Mouse (Mus musculus) lung, embryonic 15.5 days (tissue): ENCODE results near the gene Calhm2. TPM values are rescaled to one million over a fixed set of nuclear protein-coding genes. Genes with fewer than 3 reads are reported as not detected.

Experiments
- ATAC-seq: fragments of 200-750 bp; cut with Nextera tagmentation; 2 replicates; pipeline ENCODE4 v1.8.0; 2017; ENCODE audit warnings: moderate number of reproducible peaks, borderline replicate concordance; ENCODE audit not compliant: low FRiP score, low TSS enrichment; ENCODE audit errors: extremely low read depth
- H3K27ac ChIP-seq: fragments of 300-500 bp; sonication (generic); 2 replicates; pipeline ENCODE4 v1.5.1; 2015; ENCODE audit warnings: moderate library complexity, mild to moderate bottlenecking, inconsistent platforms
- H3K27me3 ChIP-seq: fragments of 300-500 bp; sonication (generic); 2 replicates; pipeline ENCODE4 v1.6.1; 2015; ENCODE audit warnings: inconsistent platforms
- H3K36me3 ChIP-seq: fragments of 300-500 bp; sonication (generic); 2 replicates; pipeline ENCODE4 v1.6.1; 2015; ENCODE audit warnings: inconsistent platforms
- H3K4me1 ChIP-seq: fragments of 300-500 bp; sonication (generic); 2 replicates; pipeline ENCODE4 v1.6.1; 2015; ENCODE audit warnings: inconsistent platforms
- H3K4me2 ChIP-seq: fragments of 300-500 bp; sonication (generic); 2 replicates; pipeline ENCODE4 v1.6.1; 2015; ENCODE audit warnings: inconsistent platforms, mild to moderate bottlenecking, moderate library complexity
- H3K4me3 ChIP-seq: fragments of 300-500 bp; sonication (generic); 2 replicates; pipeline ENCODE4 v1.5.1; 2015; ENCODE audit warnings: mild to moderate bottlenecking, inconsistent platforms
- H3K9ac ChIP-seq: fragments of 300-500 bp; sonication (generic); 2 replicates; pipeline ENCODE4 v1.6.1; 2015; ENCODE audit warnings: inconsistent platforms
- H3K9me3 ChIP-seq: fragments of 300-500 bp; sonication (generic); 2 replicates; pipeline ENCODE4 v1.6.1; 2016; ENCODE audit warnings: inconsistent platforms
- WGBS: fragments of 180-500 bp; shearing (Covaris S2); methylation state at CpG from one replicate; pipeline ENCODE4 v1.1.7; 2015; 5-methylcytosine and 5-hydroxymethylcytosine counted together
- polyA plus RNA-seq: library from polyadenylated mRNA; unstranded; fragments of >200 nt; fragmentation: Nextera tagmentation; extraction: Ambion mirVana; gene quantifications from 2 replicates; pipeline ENCODE4 v1.2.1, GENCODE M21; 2015

The Calhm2 gene
- polyA plus RNA-seq, 1 experiment from 2014 or later = 9.7 TPM

DNA sequence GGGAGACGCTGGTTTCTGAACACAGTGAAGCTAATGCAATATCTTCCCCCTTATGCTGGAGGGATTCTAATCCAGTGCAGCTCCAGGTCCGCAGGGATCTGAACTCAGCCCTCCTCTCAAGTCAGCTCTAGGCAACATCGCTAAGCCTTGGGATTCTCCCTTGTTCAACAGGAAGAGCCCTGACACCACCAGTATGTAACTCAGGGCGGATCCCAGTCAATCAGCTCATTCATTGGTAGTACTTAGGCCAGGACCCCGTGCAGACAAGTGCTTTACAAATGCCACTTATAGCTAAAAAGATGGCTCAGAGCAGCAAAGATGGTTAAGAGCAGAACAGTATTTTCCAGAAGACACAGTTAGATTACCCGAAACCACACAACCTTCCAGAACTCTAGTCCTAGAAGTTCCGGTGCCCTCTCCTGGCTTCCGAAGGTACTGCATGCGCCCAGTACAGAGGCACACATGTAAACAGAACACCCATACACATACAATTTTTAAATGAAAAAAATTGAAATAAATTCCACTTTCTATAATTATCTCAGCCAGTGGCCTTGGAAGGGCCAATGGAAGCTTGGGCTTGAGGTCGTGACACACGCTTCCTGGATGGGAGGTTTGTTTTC lies 30.8 kb upstream of the Calhm2 start:
- no peak overlapping the region for H3K9ac ChIP-seq

DNA sequence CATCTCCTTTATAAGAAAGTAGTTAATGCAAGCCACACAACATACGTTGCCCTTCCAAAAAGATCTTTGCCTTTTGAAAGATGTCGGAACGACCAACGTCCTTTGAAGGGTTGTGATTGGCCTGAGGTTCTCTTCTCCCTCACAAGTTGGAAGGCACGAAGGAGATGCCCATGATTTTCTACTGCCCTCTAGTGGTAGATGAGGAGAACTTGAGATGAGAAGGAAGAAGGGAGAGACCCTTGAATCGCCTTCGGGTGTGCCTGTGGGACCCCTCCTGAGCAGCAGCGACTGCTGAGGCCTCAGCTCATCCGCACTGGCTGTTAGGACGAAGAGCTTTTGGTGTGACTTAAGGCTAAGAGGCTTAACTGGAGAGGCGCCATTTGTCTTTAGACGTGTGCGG lies 30.1 kb upstream of the Calhm2 start:
- Histone ChIP-seq H3K9me3 (no peaks in the 10 kb centered on the region), H3K36me3 (no peaks in the 10 kb centered on the region), H3K27me3 (no peaks in the 10 kb centered on the region), H3K4me1 (peaks cover 7% of the 10 kb centered on the region), H3K27ac (no peak overlapping the region), H3K9ac (no peak overlapping the region), H3K4me2 (peak overlapping the region; percentile 54), H3K4me3 (peak overlapping the region; percentile 18)
- 10% methylated on average over 13 of the region's 13 CpGs for WGBS
- no peak for ATAC-seq

More for the DNA sequence above, 30.8 kb upstream of the Calhm2 start:
- Histone ChIP-seq H3K4me3 (peak overlapping the region; percentile 18), H3K36me3 (no peaks in the 10 kb centered on the region), H3K4me2 (peak overlapping the region; percentile 54), H3K27me3 (no peaks in the 10 kb centered on the region), H3K9me3 (no peaks in the 10 kb centered on the region), H3K27ac (no peak overlapping the region), H3K4me1 (peaks cover 7% of the 10 kb centered on the region)
- ATAC-seq = peak; percentile 52
- WGBS = 20% methylated on average over 11 of the region's 11 CpGs

DNA sequence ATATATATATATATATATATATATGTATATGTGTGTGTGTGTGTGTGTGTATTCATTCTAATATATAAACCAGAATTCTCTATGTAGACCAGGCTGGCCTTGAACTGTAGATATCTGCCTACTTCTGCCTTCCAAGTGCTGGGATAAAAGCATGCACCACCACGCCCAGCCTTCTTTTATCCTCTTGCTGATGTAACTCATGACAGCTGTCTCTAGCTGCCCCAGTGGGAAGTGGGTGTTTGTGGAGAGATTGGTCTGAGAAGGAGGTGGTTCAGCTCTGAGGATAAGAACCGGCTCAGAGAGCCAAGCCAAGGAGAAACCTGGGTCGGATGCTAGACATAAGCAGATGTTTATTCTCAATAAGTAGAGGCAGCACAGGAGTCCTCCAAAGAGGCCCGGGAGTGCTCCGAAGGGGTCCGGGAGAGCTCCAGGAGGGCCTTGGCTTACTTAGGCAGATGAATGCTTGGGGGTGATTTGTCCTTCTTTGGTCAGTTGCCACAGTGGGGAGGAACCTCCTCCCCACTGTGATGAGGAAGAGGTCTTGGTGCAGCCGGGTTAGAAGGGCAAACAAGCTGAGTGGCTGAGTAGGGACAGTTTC lies 29.6 kb upstream of the Calhm2 start:
- no peak for ATAC-seq
- Histone ChIP-seq H3K4me2 (peak overlapping the region; percentile 54; the same call in 1 of the 2 replicates), H3K4me1 (peaks cover 7% of the 10 kb centered on the region)

DNA sequence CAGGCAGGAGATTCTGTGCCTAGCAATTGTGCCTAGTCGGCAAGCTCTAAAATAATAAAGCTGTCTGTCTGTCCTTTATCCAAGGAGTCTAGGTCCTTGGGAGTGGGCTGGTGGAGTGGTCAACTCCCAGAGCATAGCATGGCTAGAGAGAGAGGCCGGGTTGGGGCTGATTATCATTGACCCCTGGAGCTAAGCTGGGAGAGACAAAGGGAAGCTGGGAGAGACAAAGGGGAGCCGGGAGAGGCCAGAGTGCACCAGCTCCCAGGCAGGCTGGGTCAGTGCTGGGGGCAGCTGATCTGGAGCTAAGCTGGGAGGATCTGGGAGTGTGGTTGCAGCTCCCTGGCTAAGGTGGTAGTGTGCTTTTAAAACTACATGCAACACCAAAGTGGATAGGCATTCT lies 28.7 kb upstream of the Calhm2 start:
- no peak overlapping the region for H3K9ac ChIP-seq
- no peaks in the 10 kb centered on the region for H3K27me3 ChIP-seq
- 41% methylated on average over 3 of the region's 3 CpGs for WGBS
- no peak overlapping the region for H3K4me3 ChIP-seq
- no peaks in the 10 kb centered on the region for H3K36me3 ChIP-seq
- no peak for ATAC-seq
- H3K4me1 ChIP-seq = peaks cover 7% of the 10 kb centered on the region
- H3K27ac ChIP-seq = no peak overlapping the region
- H3K9me3 ChIP-seq = no peaks in the 10 kb centered on the region
- H3K4me2 ChIP-seq = no peak overlapping the region

More for the DNA sequence above, 29.6 kb upstream of the Calhm2 start:
- no peak overlapping the region for H3K4me3 ChIP-seq
- H3K9me3 ChIP-seq = no peaks in the 10 kb centered on the region
- H3K27ac ChIP-seq = no peak overlapping the region
- H3K36me3 ChIP-seq = no peaks in the 10 kb centered on the region
- WGBS = 45% methylated on average over 7 of the region's 7 CpGs
- no peaks in the 10 kb centered on the region for H3K27me3 ChIP-seq
- H3K9ac ChIP-seq = no peak overlapping the region

DNA sequence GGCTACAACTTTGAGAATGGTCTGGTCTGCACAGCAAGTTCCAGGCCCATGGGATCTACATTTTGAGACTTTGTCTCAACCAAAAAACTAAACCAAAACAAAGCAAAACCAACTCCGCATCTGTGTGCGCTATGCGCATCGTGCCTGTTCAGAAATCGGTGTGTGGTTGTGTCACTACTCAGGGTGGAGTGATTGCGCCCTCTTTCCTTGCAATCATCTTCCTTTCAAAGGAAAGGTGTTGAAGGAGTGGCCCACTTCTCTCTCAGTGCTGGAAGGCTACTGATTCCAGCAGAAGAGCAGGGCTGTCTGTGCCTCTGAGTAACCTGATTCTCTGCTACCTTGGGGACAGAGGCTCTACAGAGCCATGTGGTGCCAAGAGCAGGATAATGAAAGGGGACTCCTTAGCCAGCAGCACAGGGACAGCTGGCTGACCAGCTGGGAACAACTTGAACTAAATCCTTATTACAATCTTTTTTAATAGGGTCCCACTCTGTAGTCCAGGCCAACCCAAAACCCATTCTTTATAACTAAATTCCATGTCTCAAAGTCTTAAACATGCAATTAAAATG lies 25.2 kb upstream of the Calhm2 start:
- no peak for ATAC-seq
- 92% methylated on average over 6 of the region's 6 CpGs for WGBS
- Histone ChIP-seq H3K4me2 (no peak overlapping the region), H3K9ac (no peak overlapping the region), H3K4me1 (peaks cover under 1% of the 10 kb centered on the region), H3K27me3 (no peaks in the 10 kb centered on the region), H3K27ac (no peak overlapping the region), H3K9me3 (no peaks in the 10 kb centered on the region), H3K36me3 (no peaks in the 10 kb centered on the region), H3K4me3 (no peak overlapping the region)

DNA sequence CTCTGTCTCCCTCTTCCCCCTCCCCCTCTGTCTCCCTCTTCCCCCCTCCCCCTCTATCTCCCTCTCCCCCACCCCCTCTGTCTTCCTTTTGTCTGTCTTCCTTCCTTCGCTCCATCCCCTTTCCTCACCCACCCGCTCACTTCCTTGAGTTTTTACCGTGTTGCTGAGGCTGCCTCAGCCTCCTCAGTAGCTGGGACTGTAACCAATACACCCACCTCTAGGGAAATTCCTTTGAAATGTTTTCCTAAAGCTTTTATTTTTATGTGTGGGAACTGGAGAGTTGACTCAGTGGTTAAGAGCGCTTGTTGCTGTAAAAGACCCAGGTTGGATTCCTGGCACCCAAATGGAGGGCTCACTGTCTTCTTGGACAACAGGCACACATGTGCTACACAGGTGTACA lies 23.6 kb upstream of the Calhm2 start:
- no peak for ATAC-seq
- H3K27ac ChIP-seq = no peak overlapping the region
- no peaks in the 10 kb centered on the region for H3K9me3 ChIP-seq
- no peaks in the 10 kb centered on the region for H3K4me1 ChIP-seq
- H3K9ac ChIP-seq = no peak overlapping the region
- WGBS = 55% methylated on average over 4 of the region's 4 CpGs
- H3K27me3 ChIP-seq = no peaks in the 10 kb centered on the region
- H3K4me2 ChIP-seq = no peak overlapping the region
- no peak overlapping the region for H3K4me3 ChIP-seq
- H3K36me3 ChIP-seq = no peaks in the 10 kb centered on the region

DNA sequence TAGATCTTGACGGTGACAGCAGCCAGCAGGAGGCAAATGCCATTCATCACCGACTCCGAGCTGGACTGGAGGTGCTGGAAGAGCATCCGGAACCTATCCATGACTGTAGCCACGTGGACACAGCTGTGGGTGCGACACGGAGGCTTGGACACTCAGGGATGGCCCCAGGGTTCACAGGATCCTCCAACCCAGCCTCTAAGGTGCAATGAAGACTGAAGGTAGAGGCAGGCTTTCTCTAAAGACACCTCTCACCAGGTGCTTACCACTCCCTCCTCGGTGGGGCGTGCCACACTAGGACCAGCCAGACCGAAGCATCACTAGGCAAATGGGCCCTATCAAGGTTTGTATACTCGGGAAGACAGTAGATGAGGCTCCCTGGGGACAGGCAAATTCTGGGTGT lies 19.6 kb upstream of the Calhm2 start, which contains the start of gene Calhm3:
Calhm3 (minus strand) TSS at position 101 of the 400 bp plus-strand sequence.
- no peak within 1 kb of the TSS for H3K9ac ChIP-seq
- no peak within 1 kb of the TSS for H3K27ac ChIP-seq
- H3K4me2 ChIP-seq = no peak within 1 kb of the TSS
- no peaks in the 10 kb centered on the region for H3K4me1 ChIP-seq
- H3K4me3 ChIP-seq = no peak within 1 kb of the TSS
- no peaks in the 10 kb centered on the region for H3K27me3 ChIP-seq
- H3K9me3 ChIP-seq = no peaks in the 10 kb centered on the region
- no peaks in the 10 kb centered on the region for H3K36me3 ChIP-seq
- 74% methylated on average over 11 of the region's 11 CpGs for WGBS
- ATAC-seq = no peak

DNA sequence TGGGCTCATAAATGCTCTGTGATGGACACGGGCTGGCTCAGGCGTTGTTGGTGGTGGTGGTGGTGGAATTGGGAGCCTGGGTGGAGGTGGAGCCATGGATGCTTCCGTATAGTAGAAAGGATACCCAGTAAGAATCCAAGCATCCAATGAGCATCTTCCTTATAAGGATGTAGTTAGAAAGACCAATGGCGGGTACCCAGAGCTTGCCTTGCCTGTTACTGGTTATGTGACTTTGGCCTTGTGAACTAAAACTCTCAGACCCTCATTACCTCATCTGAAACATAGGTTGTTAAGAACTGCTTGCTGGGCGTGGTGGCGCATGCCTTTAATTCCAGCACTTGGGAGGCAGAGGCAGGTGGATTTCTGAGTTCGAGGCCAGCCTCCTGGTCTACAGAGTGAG lies 15.7 kb upstream of the Calhm2 start:
- no peak for ATAC-seq
- Histone ChIP-seq H3K4me1 (peaks cover 4% of the 10 kb centered on the region; the same call in 1 of the 2 replicates), H3K4me3 (no peak overlapping the region), H3K9ac (no peak overlapping the region), H3K9me3 (no peaks in the 10 kb centered on the region), H3K4me2 (no peak overlapping the region), H3K27ac (no peak overlapping the region), H3K27me3 (peaks cover 20% of the 10 kb centered on the region), H3K36me3 (no peaks in the 10 kb centered on the region)
- 87% methylated on average over 7 of the region's 7 CpGs for WGBS

DNA sequence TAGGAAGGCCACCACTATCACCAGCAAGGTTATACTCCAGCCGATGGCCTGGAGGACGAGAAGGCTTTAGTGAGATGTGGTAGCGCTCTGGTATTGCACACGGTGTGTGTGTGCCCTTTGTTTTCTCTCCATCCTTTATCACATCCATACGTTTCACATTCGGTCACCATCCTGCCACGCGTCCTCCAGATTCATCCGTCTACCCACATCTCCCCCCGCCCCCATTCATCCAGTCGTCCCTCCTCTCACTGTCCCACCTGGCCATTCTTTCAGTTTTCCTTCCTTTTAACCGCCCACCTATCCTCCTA lies 13.9 kb upstream of the Calhm2 start:
- Histone ChIP-seq H3K4me1 (peaks cover 4% of the 10 kb centered on the region; the same call in 1 of the 2 replicates), H3K36me3 (no peaks in the 10 kb centered on the region), H3K9ac (no peak overlapping the region), H3K27me3 (peaks cover 20% of the 10 kb centered on the region), H3K4me3 (no peak overlapping the region), H3K9me3 (no peaks in the 10 kb centered on the region), H3K4me2 (peak overlapping the region; percentile 43), H3K27ac (no peak overlapping the region)
- WGBS = 57% methylated on average over 12 of the region's 12 CpGs
- no peak for ATAC-seq

DNA sequence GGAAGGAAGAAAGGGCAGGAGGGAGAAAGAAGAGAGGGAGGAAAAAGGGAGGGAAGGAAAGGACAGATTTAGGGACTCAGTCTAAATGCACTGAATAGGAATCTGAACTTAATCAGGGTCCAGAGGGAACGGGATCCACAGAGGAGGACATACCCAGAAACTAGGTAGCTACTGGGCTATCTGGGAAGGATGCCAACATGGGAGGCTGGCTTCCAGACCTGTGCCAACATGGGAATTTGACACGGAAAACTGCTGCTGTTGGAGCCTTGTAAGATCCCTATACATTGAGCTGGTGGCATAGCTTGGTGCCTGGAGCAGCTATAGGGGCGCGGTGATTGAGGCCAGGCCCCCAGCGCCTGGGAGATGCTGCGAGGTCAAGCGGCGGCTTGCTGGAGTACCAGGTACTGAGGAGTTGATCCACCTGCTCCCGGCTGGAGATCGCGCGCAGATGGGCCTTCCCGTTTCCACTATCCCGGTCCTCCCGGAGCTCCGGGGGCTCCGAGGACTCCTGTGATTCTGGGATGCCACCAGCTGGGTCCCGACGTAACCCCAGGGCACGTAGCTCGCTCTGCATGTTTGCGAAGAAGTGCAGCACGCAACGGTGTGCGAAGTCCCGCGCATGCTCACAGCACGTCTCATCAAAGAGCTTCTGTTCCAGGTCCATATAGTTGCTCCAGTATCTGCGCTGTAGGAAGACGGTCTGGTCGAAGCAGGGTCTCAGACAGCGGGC lies 13.4 kb upstream of the Calhm2 start:
- Histone ChIP-seq H3K36me3 (no peaks in the 10 kb centered on the region), H3K4me3 (no peak overlapping the region), H3K9ac (no peak overlapping the region), H3K4me2 (peak overlapping the region; percentile 43), H3K27me3 (peaks cover 20% of the 10 kb centered on the region), H3K9me3 (no peaks in the 10 kb centered on the region), H3K4me1 (peaks cover 4% of the 10 kb centered on the region; the same call in 1 of the 2 replicates), H3K27ac (no peak overlapping the region)
- WGBS = 21% methylated on average over 32 of the region's 32 CpGs
- ATAC-seq = no peak

DNA sequence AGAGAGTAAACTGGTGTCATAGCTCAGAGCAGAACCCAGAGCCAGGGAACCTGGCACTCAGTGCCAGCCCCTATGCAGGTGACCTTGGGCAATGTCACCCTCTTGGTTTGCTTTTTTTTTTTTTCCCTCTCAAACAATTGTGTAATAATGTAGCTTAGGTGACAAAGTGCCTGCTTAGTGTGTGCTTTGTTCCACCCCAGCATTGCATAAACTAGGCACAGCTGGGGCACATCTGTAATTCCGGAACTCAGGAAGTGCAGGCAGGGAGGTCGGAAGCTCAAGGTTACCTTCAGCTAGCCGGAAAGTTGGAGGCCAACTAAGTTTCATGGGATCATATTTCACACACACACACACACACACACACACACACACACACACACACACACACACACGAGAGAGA lies 11.8 kb upstream of the Calhm2 start:
- 25% methylated on average over 4 of the region's 4 CpGs for WGBS
- no peak overlapping the region for H3K27ac ChIP-seq
- H3K27me3 ChIP-seq = peaks cover 20% of the 10 kb centered on the region
- H3K9ac ChIP-seq = no peak overlapping the region
- H3K4me2 ChIP-seq = no peak overlapping the region
- H3K9me3 ChIP-seq = no peaks in the 10 kb centered on the region
- H3K4me3 ChIP-seq = no peak overlapping the region
- no peak for ATAC-seq
- no peaks in the 10 kb centered on the region for H3K36me3 ChIP-seq
- H3K4me1 ChIP-seq = peaks cover 4% of the 10 kb centered on the region; the same call in 1 of the 2 replicates
